Mouse (Mus musculus) embryonic facial prominence, embryonic 13.5 days (tissue): ENCODE data around the gene Fkbp5. TPM values are rescaled to one million over a fixed set of nuclear protein-coding genes. Genes with fewer than 3 reads are reported as not detected.
A peak's percentile ranks its signal among the peaks of the same experiment; 100 is the strongest.
"Not testable (repeated sequence)": the region's sequence is repeated elsewhere in the genome, so short reads cannot be mapped to it uniquely, and the experiment has no call there.

Experiments
- ATAC-seq: fragments of 200-750 bp; cut with Nextera tagmentation; 2 replicates; pipeline ENCODE4 v1.8.0; 2017; ENCODE audit warnings: low read depth; ENCODE audit not compliant: insufficient number of reproducible peaks, insufficient read depth, low FRiP score, low TSS enrichment
- H3K27ac ChIP-seq: fragments of 300-500 bp; sonication (generic); 2 replicates; pipeline ENCODE4 v1.5.1; 2015; ENCODE audit warnings: moderate library complexity, mild to moderate bottlenecking, inconsistent platforms
- H3K27me3 ChIP-seq: fragments of 300-500 bp; sonication (generic); 2 replicates; pipeline ENCODE4 v1.6.1; 2015; ENCODE audit warnings: mild to moderate bottlenecking, inconsistent platforms
- H3K36me3 ChIP-seq: fragments of 300-500 bp; sonication (generic); 2 replicates; pipeline ENCODE4 v1.6.1; 2015; ENCODE audit warnings: mild to moderate bottlenecking, inconsistent platforms
- H3K4me1 ChIP-seq: fragments of 300-500 bp; sonication (generic); 2 replicates; pipeline ENCODE4 v1.6.1; 2015; ENCODE audit warnings: inconsistent platforms
- H3K4me2 ChIP-seq: fragments of 300-500 bp; sonication (generic); 2 replicates; pipeline ENCODE4 v1.6.1; 2015; ENCODE audit warnings: moderate library complexity, mild to moderate bottlenecking, inconsistent platforms
- H3K4me3 ChIP-seq: fragments of 300-500 bp; sonication (generic); 2 replicates; pipeline ENCODE4 v1.5.1; 2015; ENCODE audit warnings: mild to moderate bottlenecking, inconsistent platforms
- H3K9ac ChIP-seq: fragments of 300-500 bp; sonication (generic); 2 replicates; pipeline ENCODE4 v1.6.1; 2015; ENCODE audit warnings: mild to moderate bottlenecking, inconsistent platforms
- H3K9me3 ChIP-seq: fragments of 300-500 bp; sonication (generic); 2 replicates; pipeline ENCODE4 v1.6.1; 2016; ENCODE audit warnings: inconsistent platforms
- WGBS: fragments of 180-500 bp; shearing (Covaris S2); methylation state at CpG from one replicate; pipeline ENCODE4 v1.1.7; 2015; ENCODE audit warnings: mixed read lengths; 5-methylcytosine and 5-hydroxymethylcytosine counted together
- polyA plus RNA-seq: library from polyadenylated mRNA; unstranded; fragments of >200 nt; fragmentation: Nextera tagmentation; extraction: Ambion mirVana; gene quantifications from 2 replicates; pipeline ENCODE4 v1.2.1, GENCODE M21; 2015

Gene Fkbp5
- polyA plus RNA-seq: 23.3 and 24.5 TPM in 2 replicates

DNA sequence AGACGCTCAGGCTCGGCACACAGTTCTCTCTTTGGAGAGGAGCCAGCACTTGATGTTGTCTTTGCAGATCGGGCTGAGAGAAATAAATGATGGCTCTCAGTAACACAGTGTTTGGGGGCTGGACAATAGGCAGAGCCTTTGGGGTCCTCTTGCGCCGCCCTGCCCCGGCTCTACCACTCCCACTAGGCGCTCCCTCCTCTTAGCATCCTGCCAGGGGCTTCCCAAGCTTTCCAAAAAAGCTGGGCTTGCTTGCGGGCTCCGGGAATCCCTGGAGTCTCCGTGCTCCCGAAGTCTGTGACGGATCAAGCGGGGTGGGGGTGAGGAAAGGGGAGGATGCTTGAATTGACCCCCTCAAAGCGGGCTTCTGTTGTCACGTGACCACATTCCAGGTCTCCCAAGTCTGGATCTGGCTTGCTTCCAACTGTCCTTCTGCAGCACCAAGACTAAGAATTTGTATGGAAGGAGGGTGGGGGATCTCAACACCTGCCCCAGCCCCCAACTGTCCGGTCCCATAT lies at the start of gene Fkbp5:
TSS of gene Fkbp5 (minus strand) at position 87 of the 515 bp plus-strand sequence.
- H3K4me1 ChIP-seq: peaks cover 37% of the 10 kb centered on the region
- H3K27me3 ChIP-seq: peaks cover 12% of the 10 kb centered on the region; the same call in 1 of the 2 replicates
- WGBS: under 1% methylated on average over 16 of the region's 16 CpGs
- peak within 1 kb of the TSS; percentile 50 for H3K4me3 ChIP-seq
- peak within 1 kb of the TSS; percentile 62 for H3K9ac ChIP-seq
- 0 out of 2 replicates have a peak, but pooled peaks have one; percentile 12 for ATAC-seq
- peak within 1 kb of the TSS; percentile 91 for H3K4me2 ChIP-seq
- peak within 1 kb of the TSS; percentile 86 for H3K27ac ChIP-seq
- no peaks in the 10 kb centered on the region for H3K36me3 ChIP-seq
- no peaks in the 10 kb centered on the region for H3K9me3 ChIP-seq

- no peak overlapping the region for H3K4me3 ChIP-seq
- no peaks in the 10 kb centered on the region for H3K27me3 ChIP-seq
- no peaks in the 10 kb centered on the region for H3K9me3 ChIP-seq
- no peak overlapping the region for H3K9ac ChIP-seq
- H3K36me3 ChIP-seq: no peaks in the 10 kb centered on the region
- H3K27ac ChIP-seq: no peak overlapping the region
- no peak overlapping the region for H3K4me2 ChIP-seq
- no peak for ATAC-seq
- no peaks in the 10 kb centered on the region for H3K4me1 ChIP-seq
Observed at GRCm38 (mm10) chr17:28565181-28565580, 47.9 kb upstream of the Fkbp5 start.

DNA sequence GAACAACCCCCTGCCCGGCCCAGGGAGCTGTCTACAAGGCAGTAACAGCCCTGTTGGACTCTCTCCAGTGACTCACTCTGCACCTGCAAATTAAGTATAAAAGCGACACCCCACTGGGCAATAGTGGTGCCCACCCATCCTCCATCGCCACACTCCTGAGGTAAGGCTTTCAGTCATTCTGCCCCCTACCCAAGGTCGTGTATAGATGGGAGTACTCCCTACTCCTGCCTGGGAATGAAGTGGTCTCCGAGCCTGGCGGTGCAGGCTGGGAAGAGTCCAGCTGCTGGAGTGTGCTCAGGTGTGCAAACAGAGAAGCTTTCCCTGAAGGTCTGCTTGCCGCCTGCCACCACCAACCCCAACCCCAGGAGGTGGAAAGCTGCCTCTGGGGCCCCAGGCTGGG lies 44.3 kb upstream of the Fkbp5 start:
- Histone ChIP-seq H3K4me1 (peaks cover 16% of the 10 kb centered on the region), H3K36me3 (no peaks in the 10 kb centered on the region), H3K27me3 (no peaks in the 10 kb centered on the region), H3K27ac (no peak overlapping the region), H3K9ac (no peak overlapping the region), H3K9me3 (no peaks in the 10 kb centered on the region), H3K4me3 (no peak overlapping the region), H3K4me2 (no peak overlapping the region)
- ATAC-seq: no peak
- 57% methylated on average over 7 of the region's 7 CpGs for WGBS

GRCm38 (mm10) chr17:28560598-28560997 lies 43.3 kb upstream of the Fkbp5 start, which contains the start of gene Clps:
Gene Clps, minus strand, starts transcription at chr17:28560766.
- 87% methylated on average over 4 of the region's 4 CpGs for WGBS
- no peak within 1 kb of the TSS for H3K27ac ChIP-seq
- no peak for ATAC-seq

DNA sequence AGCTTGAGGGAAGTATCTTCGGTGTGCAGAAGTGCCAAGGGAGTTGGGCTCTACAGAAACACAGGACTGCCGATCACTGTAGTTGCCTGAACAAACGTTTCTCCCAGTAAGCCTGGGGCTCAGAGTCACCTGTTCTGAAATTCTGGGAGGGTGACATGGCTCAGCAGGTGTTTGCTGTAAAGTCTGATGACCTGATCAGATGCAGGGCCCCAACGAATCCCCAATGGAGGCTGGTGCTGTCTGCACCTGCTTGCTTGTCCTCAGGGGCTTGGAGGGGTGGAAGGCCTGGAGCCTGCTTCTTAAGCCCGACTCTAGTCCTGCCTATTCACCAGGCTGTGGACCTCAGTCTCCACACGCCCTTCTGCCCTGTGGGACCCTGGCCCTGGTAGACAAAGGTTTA lies 40.4 kb upstream of the Fkbp5 start:
- Histone ChIP-seq H3K4me1 (peaks cover 39% of the 10 kb centered on the region), H3K4me2 (no peak overlapping the region), H3K9me3 (no peaks in the 10 kb centered on the region), H3K27me3 (no peaks in the 10 kb centered on the region), H3K4me3 (no peak overlapping the region), H3K36me3 (no peaks in the 10 kb centered on the region), H3K27ac (no peak overlapping the region), H3K9ac (no peak overlapping the region)
- ATAC-seq: no peak
- 64% methylated on average over 6 of the region's 6 CpGs for WGBS

More at GRCm38 (mm10) chr17:28560598-28560997, 43.3 kb upstream of the Fkbp5 start, which contains the start of gene Clps:
- H3K27me3 ChIP-seq: no peaks in the 10 kb centered on the region
- H3K4me3 ChIP-seq: no peak within 1 kb of the TSS
- no peak within 1 kb of the TSS for H3K9ac ChIP-seq
- no peaks in the 10 kb centered on the region for H3K36me3 ChIP-seq
- no peaks in the 10 kb centered on the region for H3K9me3 ChIP-seq
- no peak within 1 kb of the TSS for H3K4me2 ChIP-seq
- peaks cover 26% of the 10 kb centered on the region for H3K4me1 ChIP-seq

GRCm38 (mm10) chr17:28556635-28557396 lies 39.5 kb upstream of the Fkbp5 start:
- H3K9ac ChIP-seq: 0 out of 2 replicates have a peak overlapping the region, but pooled peaks have one; percentile 12
- 39% methylated on average over 6 of the region's 6 CpGs for WGBS
- peak overlapping the region; percentile 63 for H3K27ac ChIP-seq
- H3K9me3 ChIP-seq: no peaks in the 10 kb centered on the region
- H3K36me3 ChIP-seq: no peaks in the 10 kb centered on the region
- no peak for ATAC-seq
- 0 out of 2 replicates have a peak overlapping the region, but pooled peaks have one; percentile 17 for H3K4me2 ChIP-seq
- no peaks in the 10 kb centered on the region for H3K27me3 ChIP-seq
- peaks cover 44% of the 10 kb centered on the region for H3K4me1 ChIP-seq
- no peak overlapping the region for H3K4me3 ChIP-seq

- H3K27ac ChIP-seq: peak overlapping the region; percentile 62; the same call in 1 of the 2 replicates
- peaks cover 44% of the 10 kb centered on the region for H3K4me1 ChIP-seq
- 86% methylated on average over 4 of the region's 4 CpGs for WGBS
- not testable (repeated sequence) for H3K36me3 ChIP-seq, H3K4me2 ChIP-seq, H3K9ac ChIP-seq, H3K4me3 ChIP-seq, H3K9me3 ChIP-seq, H3K27me3 ChIP-seq, ATAC-seq
Observed at GRCm38 (mm10) chr17:28554021-28554420, 36.7 kb upstream of the Fkbp5 start.

GRCm38 (mm10) chr17:28553040-28553793 lies 35.9 kb upstream of the Fkbp5 start:
- H3K4me3 ChIP-seq: no peak overlapping the region
- WGBS: 1% methylated on average over 14 of the region's 14 CpGs
- no peaks in the 10 kb centered on the region for H3K36me3 ChIP-seq
- no peak overlapping the region for H3K9ac ChIP-seq
- H3K27ac ChIP-seq: peak overlapping the region; percentile 62
- ATAC-seq: peak; percentile 56; the same call in 1 of the 2 replicates
- peak overlapping the region; percentile 34 for H3K4me2 ChIP-seq
- H3K4me1 ChIP-seq: peaks cover 43% of the 10 kb centered on the region
- H3K9me3 ChIP-seq: no peaks in the 10 kb centered on the region
- no peaks in the 10 kb centered on the region; the same call in 1 of the 2 replicates for H3K27me3 ChIP-seq

DNA sequence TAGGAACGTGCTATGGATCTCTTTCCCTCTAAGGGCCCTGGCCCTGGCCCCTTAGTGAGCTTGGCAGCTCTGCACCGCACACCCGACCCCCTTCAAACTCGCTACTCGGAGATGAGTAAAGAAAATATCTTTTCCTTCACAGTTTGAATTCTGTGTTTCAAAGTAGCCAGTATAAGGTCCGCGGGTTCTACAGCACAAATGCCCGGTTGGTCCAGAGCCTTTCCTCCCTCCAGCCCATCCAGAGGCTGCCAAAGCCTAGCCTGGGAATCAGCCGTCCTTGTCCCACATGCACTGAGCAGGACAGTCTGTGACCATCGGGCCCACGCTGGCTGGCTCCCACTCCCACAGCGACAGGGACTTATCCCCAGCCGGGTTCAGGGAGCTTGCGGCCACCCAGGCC lies 31.8 kb upstream of the Fkbp5 start, which contains the start of gene Clpsl2:
TSS of gene Clpsl2 (plus strand) at position 301 of the 400 bp plus-strand sequence.
- H3K4me2 ChIP-seq: no peak within 1 kb of the TSS
- WGBS: 69% methylated on average over 14 of the region's 14 CpGs
- H3K9ac ChIP-seq: no peak within 1 kb of the TSS
- H3K27ac ChIP-seq: no peak within 1 kb of the TSS
- no peaks in the 10 kb centered on the region for H3K36me3 ChIP-seq
- H3K4me3 ChIP-seq: no peak within 1 kb of the TSS
- peaks cover 15% of the 10 kb centered on the region for H3K4me1 ChIP-seq
- no peaks in the 10 kb centered on the region; the same call in 1 of the 2 replicates for H3K27me3 ChIP-seq
- no peak for ATAC-seq
- no peaks in the 10 kb centered on the region for H3K9me3 ChIP-seq

GRCm38 (mm10) chr17:28548550-28548949 lies 31.2 kb upstream of the Fkbp5 start:
- Histone ChIP-seq H3K4me3 (no peak overlapping the region), H3K9ac (no peak overlapping the region), H3K4me2 (no peak overlapping the region), H3K36me3 (no peaks in the 10 kb centered on the region), H3K9me3 (no peaks in the 10 kb centered on the region), H3K27me3 (no peaks in the 10 kb centered on the region; the same call in 1 of the 2 replicates), H3K27ac (no peak overlapping the region), H3K4me1 (peaks cover 11% of the 10 kb centered on the region)
- WGBS: 56% methylated on average over 11 of the region's 11 CpGs
- ATAC-seq: no peak

DNA sequence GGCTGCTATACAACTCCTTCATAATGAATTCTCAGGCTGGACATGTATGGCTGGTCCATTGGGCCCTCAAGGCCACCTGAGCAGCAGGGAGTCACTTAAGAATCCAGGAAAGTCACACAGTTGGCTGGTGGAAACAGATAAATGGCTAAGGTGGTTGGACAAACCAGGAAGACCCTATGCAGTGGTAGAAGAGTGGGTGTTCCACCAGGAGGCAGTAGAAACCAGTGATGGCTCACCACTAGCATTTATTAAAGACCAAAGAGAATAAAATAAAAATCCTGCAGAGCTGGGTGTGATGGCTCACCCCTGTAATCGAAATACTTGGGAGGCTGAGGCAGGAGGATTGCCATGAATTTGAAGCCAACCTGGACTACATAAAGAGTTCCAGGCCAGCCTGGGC lies 29.6 kb upstream of the Fkbp5 start:
- H3K27ac ChIP-seq: no peak overlapping the region

More for the DNA sequence above, 29.6 kb upstream of the Fkbp5 start:
- Histone ChIP-seq H3K4me1 (no peaks in the 10 kb centered on the region), H3K36me3 (no peaks in the 10 kb centered on the region), H3K4me2 (no peak overlapping the region), H3K27me3 (no peaks in the 10 kb centered on the region; the same call in 1 of the 2 replicates), H3K4me3 (no peak overlapping the region), H3K9me3 (peaks cover under 1% of the 10 kb centered on the region; the same call in 1 of the 2 replicates), H3K9ac (no peak overlapping the region)
- 96% methylated on average over 1 of the region's 1 CpGs for WGBS
- ATAC-seq: no peak
